Mouse (Mus musculus) adrenal gland, postnatal 10 days (tissue): ENCODE results near the gene Fzr1. TPM values are rescaled to one million over a fixed set of nuclear protein-coding genes. Genes with fewer than 3 reads are reported as not detected.

Experiments used
- DNase-seq: peaks from one replicate; pipeline ENCODE4 v3.0.0; 2021; ENCODE audit warnings: mixed read lengths
- total RNA-seq, 2 experiments: library from RNA; stranded (reverse); gene quantifications; 2 replicates each; pipeline ENCODE4 v1.2.3; 2021

The Fzr1 gene
- total RNA-seq, 2 experiments from 2014 or later = 42.1 to 51.7 TPM

GRCm38 (mm10) chr10:81382039-81382438, 3.7 kb upstream of the Fzr1 start:
- peak; percentile 59 for DNase-seq

DNA sequence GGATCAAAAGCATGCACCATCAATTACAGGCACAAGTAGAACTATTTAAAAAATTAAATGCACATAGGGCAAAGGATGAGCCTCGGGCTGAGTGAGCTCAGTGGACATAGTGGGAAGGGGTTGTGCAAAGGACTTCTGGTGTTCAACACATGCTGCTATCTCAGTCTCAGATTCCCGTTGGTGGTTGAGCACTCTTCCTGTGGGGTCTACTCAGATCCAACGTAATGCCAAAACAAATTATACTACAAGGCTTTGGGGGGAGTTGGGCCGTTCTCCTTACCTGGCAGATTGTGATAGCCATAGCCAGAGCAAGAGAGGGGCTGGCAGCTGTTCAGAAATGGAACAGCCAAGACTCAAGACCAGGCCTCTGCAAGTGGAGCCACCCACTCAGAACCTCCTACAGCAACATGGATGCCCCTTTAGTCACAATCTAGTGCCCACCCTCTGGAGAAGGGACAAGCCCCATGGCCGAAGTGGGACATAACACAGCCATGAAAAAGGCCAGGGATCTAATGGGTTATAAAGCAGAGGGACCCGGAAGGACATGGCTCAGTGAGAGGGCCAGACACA, 1.6 kb upstream of the Fzr1 start:
- no peak for DNase-seq

DNA sequence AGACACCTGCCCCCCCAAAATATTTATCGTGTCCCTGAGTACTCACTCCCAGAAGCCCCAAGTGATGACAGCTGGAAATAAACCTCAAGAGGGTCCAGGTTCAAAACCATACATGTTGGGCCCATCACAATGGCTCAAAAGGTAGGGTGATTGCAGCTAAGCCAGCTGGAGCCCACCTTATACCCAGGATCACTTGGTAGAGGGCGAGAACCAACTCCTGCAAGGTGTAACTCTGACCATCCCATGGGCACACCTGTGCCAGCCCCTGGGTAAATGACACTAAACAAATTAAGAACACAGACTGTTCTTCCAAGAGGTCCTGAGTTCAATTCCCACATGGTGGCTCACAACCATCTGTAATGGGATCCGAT, 852 bp upstream of the Fzr1 start:
- DNase-seq = no peak

DNA sequence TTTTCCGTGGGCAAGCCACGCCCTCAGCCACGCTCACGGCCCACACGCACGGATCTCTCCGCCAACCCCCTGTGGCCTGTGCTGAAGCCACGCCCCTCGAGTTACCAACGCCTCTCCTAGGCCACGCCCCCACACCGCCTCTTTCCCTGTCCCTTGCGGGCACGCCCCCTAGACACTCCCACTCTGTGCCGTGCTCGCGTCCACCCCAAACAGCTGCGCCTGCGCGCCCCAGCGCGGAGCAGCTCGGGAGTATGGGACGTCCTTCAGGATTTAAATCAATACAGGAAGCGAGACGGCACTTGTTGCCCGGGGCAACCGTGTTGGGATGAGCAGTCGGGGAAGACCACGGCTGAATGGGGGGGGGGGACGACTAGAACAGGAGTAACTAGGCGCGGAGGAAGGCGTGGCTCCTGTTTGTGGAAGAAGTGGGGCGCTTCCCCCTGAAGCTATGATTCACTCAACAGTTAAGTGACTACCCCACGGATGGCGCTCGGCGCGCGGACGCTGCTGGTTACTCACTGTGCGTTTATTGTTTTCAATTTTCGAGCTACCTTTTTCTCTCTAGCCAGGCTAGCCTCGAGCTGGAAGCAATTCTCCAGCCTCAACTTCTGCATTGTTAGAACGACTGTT, 352 bp upstream of the Fzr1 start:
- DNase-seq = peak; percentile 100

GRCm38 (mm10) chr10:81377362-81377664, 1.0 kb downstream of the Fzr1 start:
- DNase-seq = no peak

DNA sequence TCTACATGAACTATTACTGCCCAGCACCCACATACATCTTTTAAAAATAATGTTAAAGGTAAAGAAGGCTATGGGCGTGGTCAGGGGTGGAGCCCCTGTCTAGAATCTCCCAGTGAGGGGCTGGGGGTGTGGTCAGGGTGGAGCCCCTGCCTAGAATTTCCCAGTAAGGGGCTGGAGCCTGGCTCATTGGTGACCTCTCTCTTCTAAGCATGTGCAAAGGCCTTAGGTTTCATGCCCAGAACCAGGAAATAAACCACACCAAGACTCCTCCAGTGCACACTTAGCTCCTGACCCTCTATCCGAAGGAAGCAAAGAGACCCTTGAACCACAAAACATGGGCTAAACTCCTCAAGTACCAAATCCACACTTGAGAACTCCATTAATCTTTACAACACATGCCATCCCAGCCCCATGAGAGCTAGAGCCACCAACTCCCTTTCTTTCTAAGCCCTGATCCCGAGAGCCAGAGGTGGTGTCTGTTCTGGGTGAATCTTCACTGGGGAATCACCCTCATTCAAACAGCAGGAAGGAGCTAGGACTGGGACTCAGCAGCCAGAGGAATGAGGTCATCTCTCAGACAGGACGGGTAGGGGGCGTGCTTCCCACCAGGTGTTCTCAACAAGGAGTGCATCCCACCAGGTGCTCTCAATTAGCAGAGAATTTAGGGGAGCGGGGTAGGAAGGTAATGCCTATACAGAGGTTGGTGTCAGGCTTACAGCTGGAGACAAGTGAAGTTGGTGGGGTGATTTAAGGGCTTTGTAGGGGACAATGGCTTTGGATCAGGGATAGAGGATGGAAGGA, 1.6 kb downstream of the Fzr1 start:
- no peak for DNase-seq

GRCm38 (mm10) chr10:81375322-81375721, 3.0 kb downstream of the Fzr1 start:
- DNase-seq = no peak

GRCm38 (mm10) chr10:81367207-81367495, 11.2 kb downstream of the Fzr1 start:
- no peak for DNase-seq

- DNase-seq = no peak
These were observed 11.7 kb downstream of the Fzr1 start for GRCm38 (mm10) chr10:81366477-81367206.

DNA sequence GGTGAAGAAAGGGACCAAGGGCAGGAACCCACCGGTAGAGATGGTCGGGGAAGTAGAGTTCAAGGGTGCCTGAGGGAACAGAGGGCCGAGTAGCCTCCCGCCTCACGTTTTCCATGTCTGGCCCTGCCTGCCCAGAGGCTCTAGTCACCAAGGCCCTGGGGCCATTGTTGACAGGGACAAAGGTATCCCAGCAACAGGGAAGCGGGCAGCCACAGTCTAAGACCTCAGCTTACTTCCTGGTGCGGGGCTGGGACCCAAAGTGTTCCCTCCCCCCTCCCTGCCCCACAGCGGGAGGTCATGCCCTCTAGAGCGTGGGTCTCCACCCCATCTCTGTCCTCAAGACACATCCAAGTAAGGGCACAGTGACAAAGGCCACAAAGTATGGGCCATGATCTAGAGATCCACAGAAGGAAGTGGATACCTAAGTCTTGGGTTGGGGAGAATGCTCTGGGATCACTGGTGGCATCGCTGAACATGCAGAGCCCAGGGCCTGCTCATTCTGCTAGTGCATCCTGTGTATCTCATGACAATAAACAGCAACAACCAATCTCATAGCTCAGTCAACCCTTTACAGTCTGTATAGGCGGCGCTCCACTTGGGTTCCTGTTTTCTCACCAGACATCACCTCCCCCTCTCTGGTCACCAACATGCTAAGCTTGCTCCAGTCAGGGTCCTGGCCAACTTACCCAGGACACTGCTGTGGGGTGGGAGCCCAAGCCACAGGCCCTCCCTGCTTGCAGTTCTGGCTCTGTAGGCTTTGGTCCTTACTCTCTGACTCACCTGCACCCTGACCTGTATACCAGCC, 12.4 kb downstream of the Fzr1 start, which contains the start of gene 4930404N11Rik:
TSS of gene 4930404N11Rik (minus strand) at position 145 of the 805 bp plus-strand sequence.
- no peak for DNase-seq

DNA sequence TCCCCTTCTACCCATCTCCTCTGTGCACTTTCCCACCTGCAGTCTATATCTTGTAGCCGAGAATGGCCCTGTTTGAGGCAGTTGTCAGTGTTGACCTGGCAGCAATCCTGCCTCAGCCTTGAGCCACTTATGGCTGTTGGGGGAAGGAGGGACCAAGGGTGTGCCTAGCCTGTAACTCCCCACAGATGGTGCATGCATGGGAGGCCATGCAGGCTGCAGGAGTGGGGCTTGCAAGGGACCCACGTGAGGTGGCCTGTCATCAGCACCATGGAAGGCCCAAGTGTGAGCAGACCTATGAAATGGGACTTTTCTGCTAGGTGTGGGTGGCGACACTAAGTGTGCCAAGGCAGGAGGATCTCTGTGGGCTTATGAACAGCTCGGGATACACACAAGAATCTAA, 13.2 kb downstream of the Fzr1 start:
- DNase-seq = no peak

DNA sequence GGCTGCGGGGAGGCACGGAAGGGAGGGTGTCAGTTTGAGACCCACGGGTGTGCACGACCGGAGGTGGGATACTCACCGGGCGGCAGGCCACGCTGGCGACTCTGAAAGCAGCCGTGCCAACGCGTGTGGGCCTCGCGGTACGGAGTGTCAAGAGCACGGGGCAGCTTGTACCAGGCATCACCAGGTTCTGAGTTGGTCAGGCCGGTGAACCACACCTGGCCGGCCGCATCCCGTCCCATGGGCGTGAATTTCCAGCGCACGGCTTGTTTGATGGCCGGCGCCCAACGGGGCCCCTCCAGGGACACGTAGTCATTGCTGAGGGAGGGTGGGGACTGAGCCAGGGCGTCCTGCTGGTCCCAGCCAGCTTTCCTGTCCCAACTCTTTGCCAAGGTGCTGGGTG, 13.7 kb downstream of the Fzr1 start:
- DNase-seq = peak; percentile 76

DNA sequence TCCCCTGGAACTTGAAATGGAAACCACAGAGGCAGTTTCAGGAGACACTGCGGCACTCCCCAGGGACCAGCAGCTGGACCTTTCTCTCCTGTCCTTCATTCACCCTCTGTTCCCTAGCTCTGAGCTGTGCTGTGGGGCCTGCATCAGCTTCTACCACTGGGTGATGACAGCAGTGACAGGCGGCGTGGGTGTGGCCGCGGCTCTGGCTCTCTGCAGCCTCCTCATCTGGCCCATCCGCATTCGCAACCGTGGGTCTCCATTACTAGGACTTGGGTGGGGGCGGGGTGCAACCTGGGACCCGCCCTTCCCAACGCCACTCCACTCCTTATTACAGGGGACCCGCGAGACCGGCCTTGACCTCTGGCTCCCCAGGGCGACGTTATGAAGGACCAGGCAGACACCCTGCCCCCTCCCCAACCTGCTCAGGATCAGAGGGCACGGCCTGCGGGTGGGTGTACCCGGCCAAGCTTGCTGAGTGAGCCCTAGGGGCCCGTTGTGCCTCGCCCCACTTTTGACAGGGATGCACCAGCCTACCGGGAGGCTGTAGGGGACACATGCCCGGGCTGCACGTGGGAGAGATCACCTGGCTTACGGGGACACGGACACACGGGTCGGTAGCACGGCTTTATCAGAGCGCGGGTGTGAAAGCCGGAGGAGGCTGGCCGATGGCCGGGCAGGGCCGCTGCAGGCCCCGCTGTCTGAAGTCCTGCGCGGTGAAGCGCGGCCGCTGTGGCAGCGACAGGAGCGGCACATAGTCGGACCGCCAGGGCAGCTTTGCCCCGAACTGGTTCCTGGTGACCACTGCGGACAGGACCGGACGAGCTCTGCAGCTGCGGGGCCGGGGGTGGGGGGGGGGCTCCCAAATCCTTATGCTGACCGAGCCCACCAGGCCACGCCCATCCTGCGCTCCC, 14.6 kb downstream of the Fzr1 start:
- DNase-seq = peak; percentile 54

DNA sequence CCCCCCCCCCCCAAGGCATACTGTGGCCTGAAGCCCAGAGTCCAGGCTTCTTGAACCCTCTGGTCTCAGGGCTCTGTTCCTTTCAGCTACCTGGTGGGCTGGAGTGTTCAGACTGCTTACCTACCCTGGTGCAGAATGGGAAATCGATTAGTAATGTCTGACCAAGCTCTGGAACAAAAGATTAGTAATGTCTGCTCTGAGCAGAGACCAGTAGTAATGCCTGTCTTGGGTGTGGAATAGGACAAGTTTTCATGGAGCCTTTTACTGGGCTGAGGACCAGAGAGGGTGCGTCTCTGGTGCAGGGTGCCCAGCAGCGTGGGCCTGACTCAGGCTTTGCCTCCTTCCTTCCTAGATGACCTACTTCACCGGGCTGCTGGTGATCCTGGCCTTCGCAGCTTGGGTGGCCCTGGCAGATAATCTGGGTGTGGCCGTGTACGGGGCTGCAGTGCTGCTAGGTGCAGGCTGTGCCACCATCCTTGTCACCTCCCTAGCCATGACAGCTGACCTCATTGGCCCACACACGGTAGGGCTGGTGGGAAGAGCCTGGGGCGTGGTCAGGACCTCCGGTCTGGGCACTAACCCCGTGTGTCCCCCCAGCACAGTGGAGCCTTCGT, 15.9 kb downstream of the Fzr1 start:
- peak; percentile 23 for DNase-seq

GRCm38 (mm10) chr10:81360721-81361120, 17.6 kb downstream of the Fzr1 start:
- no peak for DNase-seq

DNA sequence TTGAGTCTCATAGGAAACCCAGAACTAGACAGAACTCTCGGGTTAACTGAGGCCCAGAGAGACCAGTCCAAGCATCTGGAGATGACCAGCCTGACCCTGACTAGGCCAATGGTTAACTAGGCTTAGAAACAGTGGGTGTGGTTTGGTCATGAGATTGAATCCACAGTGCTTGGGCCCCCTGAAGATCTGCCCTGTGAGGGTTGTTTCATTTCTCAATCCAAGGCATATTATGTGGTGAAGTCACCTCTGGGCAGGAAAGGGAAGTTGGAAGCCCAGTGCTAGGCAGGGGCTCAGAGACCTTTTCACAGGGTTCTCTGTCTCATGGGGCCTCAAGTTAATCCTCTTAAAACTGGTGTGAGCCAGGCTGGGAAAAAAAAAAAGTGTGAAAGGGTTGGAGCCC, 19.5 kb downstream of the Fzr1 start:
- DNase-seq = no peak

DNA sequence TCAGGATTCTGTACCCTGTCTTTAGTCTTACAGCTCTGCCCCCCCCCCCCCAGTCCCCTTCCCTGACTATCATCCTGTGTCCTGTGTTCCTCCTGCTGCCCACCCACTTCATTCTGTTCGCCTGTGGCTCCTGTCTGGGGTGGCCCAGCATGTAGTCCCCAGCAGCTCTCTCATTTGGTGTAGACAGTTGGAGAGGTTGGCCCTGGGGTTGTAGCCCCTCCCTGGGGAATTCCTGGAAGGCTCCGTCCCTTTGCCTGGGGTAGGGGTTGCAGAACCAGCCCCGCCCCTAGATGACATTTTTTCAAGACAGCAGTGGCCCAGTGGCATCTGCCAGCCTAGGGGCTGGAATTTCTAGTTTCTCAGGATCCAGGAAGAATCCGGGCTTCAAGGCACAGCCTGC, 20.1 kb downstream of the Fzr1 start:
- DNase-seq = no peak

DNA sequence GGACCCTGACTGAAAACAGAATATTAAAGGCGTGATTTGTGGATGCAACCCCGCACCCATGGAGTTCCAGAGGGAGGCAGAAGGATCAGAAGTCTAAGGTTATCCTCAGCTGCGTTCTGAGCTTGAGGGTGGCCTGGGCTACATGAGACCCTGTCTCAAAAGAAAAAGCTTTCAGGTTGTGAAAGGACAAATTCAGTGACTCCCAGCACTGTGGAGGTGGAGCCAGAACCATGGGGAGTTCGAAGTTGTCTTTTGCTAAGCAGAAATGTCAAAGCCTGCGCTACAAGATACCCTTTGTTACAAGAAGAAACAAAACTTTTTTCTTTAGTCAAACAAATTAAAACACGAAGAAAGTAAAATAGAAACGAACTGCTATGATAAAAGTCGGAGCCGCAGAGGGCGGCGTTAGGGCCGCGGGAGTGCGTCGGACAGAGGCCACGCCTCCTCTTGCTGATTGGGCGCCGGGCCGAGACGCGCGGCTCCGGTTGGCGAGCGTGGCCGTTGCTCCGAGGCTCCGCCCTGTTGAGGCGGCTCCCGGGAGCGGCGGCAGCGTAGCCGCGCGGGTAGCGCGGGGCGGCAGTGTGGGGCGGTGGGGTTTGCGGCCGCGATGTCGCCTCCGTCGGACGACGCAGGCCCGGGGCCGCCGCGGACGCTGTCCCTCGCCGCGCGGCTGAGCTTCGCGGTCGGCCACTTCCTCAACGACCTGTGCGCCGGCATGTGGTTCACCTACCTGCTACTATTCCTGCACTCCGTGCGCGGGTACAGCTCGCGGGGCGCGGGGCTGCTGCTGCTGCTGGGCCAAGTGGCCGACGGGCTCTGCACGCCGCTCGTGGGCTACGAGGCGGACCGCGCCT, 21.1 kb downstream of the Fzr1 start, which contains the start of gene Mfsd12:
TSS of gene Mfsd12 (plus strand) at position 501 of the 854 bp plus-strand sequence.
- DNase-seq = peak; percentile 95

- DNase-seq = no peak
These were observed 21.8 kb downstream of the Fzr1 start for GRCm38 (mm10) chr10:81356352-81356990.
